Mouse (Mus musculus) left cerebral cortex, postnatal 4 days (tissue): ENCODE measurements around the gene Xrcc3. TPM values are rescaled to one million over a fixed set of nuclear protein-coding genes. Genes with fewer than 3 reads are reported as not detected.

ENCODE experiments used
- DNase-seq: peaks from one replicate; pipeline ENCODE4 v3.0.0-alpha.2; 2022
- intact Hi-C: fragments of 180-260 bp; cut with DNase I; formaldehyde crosslinking; loops from one replicate; pipeline ENCODE4 v1.15.1; 2025
- total RNA-seq, 2 experiments: library from RNA; stranded (reverse); gene quantifications; 2 replicates each; pipeline ENCODE4 v1.2.3; 2021

Gene Xrcc3
- total RNA-seq, 2 experiments from 2014 or later, result 1.5 to 2.2 TPM

DNA sequence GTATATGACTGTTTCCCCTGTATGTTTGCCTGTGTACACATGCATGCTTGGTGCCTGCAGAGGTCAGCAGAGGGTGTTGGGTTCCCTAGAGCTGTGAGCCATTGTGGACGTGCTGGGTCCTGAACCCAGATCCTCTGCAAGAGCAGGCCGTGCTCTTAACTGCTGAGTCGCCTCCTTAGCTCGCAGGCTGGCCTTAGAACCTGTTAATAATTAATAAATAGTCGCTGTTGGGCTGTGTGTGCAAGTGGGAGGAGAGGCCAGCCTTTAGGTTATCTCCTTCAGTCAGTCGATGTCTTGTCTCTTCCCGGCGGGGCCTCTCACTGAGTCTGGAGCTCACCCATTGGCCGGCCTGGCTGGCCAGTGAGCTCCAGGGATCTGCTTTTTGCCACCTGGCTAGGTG is 3.3 kb upstream of the Xrcc3 start:
- intact Hi-C loops, result no loop called here
- DNase-seq, result no peak

DNA sequence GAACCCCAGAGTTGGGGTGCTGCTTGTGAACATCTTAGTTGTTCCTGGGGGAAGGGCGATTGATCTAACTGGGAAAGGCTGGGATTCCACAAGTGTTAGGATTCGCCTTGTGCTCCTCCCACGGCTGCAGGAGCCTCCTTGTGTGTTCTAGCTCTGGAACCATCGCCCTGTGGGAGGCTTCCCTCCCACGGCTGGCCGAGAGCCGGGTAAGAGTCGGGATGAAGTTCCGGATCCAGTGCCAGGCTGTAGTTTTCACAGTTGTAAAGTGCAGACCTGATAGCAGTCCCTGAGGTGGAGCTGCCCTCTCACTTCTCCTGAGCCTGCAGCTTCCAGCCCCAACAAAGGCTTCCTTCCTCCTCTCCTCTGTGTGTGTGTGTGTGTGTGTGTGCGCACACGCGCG is 2.9 kb upstream of the Xrcc3 start:
- intact Hi-C loops, result no loop called here
- no peak for DNase-seq

DNA sequence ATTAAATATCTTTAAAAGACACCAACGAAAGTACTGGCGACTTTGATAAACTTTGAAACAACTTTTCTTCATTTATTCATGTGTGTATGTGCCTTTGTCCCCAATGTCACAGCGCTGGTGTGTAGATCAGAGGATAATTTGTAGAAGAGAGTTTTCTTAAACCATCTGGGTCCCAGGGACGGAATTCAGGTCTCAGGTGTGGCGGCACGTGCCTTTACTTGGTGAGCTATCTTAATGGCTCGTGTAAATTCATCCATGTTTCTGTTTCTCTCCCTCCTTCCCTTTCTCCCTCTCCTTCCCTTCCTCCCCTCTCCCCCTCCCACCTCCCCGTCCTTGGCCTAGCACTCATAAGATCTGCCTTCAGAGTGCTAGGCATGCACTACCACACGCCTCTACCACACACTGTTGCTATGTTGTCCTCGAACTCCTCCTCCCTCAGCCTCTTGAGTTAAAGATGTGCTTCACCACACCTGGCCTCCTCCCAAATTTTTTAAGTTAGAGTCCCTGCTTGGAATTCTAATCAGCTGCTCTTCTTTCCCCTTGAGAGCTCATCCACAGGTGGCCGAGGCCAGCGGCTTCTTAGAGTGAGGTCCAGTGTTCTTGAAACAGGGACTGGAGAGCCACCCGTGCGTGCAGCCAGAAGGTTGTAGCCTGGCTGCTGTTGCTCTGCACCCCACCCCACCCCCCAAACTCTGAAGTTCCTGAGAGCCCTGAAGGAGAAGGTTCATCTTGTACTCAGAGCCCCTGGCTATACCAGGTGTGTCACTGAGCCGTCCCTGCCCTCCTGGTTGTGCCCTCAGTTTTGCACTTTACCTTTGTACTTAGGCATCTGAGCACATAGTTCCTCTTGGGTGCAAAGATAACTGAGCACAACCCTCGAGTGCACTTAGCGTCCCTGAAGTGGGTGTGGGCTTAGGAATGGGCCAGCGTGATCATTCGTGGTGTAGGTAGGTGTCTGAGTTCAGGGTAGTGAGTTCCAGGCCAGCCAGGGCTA is 1.4 kb upstream of the Xrcc3 start:
- intact Hi-C loops, result no loop called here
- no peak for DNase-seq

DNA sequence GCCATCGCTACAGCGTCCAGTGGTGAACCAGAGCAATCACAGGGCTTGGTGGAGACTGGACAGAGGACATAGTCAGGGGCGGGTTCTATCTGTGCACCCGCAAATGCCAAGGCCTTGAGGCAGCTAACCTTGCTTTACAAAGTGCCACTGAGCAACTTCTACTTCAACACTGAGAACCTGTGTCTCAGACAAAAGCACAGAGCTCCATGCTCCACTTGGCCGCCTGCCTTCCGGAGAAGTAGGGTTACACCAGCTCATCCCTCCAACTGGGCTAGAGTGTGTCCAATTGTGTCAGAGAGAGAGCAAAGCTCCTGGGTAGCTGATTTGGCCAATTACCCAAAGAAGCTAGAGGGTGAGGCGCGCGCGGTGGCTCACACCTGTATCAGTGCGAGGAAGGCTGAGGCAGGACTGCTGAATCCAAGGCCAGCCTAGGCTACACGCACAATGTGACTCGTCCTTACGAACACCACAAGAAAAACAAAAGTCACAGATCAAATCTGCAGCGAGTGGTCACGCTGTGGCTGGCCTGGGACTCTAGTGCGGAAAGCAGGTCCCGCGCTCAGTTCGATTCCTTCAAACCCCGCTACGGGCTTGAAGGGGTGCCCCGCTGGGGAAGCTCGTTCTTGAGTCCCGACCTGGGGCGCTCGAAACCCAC is 435 bp downstream of the Xrcc3 start:
- DNase-seq, result no peak
- intact Hi-C loops, result no loop called here

DNA sequence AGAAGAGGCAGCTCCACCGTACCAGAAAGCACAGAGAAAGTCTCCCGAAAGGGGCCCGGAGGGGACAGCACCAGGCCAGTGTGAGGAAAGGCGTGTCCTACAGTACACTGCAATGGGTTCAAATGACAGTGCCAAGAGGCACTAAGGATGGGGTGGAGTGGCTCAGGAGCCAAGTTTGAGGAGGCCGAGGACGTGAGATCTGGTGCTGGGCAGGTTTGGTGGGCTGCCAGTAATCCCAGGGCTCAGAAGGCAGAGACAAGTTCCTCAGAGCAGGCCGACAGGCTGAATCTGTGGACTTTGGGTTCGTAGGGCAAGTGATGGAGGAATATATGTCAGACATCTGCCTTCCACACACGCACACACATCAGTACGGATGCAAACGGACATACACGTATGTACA is 1.1 kb downstream of the Xrcc3 start:
- DNase-seq, result no peak
- intact Hi-C loops, result no loop called here

DNA sequence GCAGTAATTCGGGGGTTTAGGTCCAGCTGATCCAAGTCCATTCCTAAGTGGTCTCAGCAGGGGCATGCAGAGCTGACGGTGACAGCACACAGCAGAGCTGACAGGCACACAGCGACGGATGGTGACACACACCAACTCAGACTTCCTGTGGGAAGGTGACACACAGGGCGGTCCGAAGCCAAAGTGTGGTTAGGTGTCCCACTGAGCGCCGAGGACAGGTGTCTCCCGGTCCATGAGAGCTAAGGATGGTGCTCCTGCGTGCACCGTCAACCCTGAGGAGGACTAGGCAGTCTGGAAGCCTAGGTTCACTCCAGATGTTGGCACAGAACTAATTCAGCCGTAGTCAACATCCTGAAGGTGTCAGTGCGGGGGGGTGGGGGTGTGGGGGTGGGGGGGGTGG is 1.6 kb downstream of the Xrcc3 start:
- no peak for DNase-seq
- intact Hi-C loops, result no loop called here

DNA sequence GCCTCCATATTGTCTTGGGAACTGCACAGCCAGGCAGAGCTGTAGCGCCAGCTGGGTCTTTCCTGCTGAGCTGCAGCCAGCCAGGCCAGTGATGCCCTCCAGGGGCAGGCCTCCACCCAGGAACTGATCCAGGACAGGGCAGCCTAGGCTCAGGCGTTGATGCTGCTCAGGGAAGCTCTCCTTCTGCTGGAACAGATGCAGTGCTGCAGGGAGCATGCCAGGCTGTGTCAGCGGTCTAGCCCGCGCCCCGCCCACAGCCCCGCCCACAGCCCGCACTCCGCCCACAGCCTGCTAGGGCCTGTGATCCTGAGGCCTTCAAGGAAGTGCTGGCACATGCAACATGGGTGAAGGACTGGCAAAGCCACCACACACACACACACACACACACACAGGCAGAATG is 3.9 kb downstream of the Xrcc3 start:
- DNase-seq, result peak; percentile 93
- intact Hi-C loops, result no loop called here

DNA sequence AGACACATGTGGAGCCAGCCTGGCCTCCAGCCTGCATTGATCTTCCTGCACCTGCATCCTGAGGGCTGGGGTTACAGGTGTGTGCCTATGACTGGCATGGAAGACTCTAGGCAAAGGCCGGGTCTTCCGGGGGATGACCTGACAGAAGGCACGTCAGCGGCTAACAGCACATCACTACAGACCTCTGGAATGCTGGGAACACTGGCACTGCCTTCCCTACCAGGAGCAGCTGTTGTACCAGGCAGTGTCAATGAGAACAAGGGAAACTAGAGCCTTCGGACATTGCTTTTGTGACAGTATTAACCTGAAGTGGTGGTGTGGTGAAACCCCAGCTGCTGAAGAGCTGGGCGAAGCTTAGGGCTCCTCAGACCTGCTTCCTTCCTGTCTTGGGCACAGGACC is 4.9 kb downstream of the Xrcc3 start:
- no peak for DNase-seq
- intact Hi-C loops, result no loop called here

DNA sequence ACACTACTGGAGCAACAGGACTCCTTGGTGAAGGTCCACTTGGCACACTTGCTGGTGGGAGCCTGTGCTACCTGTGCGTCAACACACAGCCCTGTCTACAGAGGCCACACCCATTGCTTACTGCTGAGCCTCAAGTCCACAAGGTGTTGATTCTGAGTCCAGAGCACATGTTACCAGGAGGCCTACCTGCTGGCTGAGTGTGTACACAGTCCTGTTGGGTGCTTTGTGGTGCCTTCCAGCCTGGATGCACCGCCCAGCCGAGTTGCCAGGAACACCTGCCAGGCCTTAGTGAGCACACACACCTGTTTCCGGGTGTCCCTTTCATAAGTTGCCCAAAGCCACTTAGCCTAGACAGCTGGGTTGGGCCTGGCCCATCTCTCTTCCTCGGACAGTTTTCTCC is 10.1 kb downstream of the Xrcc3 start:
- intact Hi-C loops, result no loop called here
- no peak for DNase-seq

DNA sequence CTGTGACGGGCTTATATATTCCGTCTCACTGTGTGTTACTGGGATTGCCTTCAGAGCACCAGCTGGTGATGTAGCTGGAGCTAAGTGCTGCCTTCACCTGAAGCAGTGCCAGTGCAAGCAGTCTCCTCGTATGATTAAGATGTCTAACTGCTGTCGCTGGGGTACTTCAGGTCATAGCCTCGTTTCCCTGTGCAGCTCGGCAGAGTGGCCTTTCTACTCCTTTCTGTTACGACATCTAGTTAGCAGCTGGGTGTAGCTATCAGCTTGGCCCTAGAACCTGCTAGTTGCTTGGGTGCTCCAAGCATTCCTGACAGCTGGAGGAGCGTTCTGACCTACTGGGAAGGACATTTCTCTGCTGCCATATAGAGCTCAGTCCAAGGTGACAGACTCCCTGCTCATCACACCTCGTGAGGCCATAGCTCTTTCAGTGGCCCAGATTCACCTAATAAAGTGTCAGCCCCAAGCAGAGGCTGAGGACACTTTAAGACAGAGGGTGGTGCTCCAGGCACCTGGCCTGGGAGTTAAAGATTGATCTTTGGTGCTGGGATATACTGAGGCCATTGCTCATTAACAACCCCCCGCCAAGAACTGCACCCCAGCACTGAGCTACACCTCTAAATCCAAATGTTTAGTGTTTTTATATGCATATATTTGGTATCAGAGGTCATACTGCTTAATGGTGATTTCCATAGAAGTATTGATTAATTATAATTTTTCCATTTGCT is 13.1 kb downstream of the Xrcc3 start:
- DNase-seq, result no peak
- intact Hi-C loops, result no loop called here

DNA sequence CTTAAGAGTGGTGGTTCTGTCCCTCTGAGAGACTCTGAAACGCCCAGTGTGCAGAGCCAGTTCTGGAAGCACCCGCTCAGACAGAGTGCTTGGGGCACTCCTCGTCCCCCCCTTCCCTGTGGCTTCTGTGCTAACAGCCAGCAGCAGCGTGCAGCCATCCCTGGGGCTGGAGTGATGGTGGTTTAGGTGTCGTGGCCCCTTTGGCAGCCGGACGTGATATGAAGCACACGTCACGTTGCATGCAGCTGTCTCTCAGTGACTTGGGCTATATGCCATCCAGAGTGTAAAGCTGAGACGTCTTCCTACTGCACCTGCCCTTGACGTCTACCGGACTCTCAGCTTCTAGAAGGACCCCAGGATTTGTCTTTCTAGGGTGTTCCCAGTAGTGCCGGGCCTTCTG is 15.2 kb downstream of the Xrcc3 start:
- no peak for DNase-seq
- intact Hi-C loops, result no loop called here

DNA sequence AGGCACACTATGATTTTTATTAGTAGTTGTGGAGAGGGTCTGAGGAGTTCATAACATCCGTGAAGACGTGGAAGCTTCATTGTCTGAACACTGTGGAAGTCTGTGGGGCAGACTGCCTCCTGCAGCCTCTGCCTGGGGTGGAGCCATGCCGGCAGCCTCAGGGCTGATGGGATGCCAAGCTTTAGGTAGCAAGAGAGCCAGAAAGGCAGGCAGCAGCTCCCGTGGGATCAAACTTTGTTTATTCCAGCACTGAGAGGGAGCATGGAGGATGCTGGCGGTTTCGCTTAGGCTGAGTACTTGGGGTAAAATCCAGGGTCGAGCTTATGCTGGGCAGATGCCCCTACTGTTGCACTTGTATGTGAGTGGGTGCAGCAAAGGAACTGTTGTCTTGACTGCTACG is 16.4 kb downstream of the Xrcc3 start:
- no peak for DNase-seq
- intact Hi-C loops, result no loop called here

DNA sequence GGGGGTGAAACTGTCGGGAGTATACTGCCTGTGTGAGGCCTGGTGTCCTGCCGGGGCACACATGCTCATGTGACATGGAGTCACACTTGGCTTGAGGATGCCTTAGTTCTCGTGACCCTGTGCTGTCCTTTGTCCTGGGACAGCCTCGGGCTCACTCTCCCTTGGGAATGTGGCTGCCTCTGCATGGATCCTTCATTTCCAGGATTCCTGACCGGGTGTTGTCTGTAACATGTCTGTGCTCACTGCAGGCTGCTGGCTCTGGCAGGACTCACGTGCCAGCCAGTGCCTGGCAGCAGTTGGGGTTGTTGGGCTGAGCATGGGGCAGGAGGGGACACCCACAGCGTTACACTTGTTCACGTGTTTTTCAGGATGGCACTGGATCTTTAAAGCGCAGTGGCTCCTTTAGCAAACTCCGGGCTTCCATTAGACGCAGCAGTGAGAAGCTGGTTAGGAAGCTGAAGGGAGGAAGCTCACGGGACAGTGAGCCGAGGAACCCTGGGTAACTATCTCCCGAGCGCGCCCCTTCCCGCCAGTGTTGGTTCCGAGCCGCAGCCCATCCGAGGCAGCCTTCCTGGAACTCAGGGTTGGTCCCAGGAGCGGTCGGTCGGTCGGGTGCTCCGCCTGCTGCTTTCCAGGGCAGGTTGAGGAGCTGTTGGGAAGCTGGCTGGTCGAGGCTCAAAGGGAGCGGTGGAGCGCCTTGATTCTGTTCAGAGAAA is 18.3 kb downstream of the Xrcc3 start:
- peak; percentile 69 for DNase-seq
- intact Hi-C loops, result no loop called here

DNA sequence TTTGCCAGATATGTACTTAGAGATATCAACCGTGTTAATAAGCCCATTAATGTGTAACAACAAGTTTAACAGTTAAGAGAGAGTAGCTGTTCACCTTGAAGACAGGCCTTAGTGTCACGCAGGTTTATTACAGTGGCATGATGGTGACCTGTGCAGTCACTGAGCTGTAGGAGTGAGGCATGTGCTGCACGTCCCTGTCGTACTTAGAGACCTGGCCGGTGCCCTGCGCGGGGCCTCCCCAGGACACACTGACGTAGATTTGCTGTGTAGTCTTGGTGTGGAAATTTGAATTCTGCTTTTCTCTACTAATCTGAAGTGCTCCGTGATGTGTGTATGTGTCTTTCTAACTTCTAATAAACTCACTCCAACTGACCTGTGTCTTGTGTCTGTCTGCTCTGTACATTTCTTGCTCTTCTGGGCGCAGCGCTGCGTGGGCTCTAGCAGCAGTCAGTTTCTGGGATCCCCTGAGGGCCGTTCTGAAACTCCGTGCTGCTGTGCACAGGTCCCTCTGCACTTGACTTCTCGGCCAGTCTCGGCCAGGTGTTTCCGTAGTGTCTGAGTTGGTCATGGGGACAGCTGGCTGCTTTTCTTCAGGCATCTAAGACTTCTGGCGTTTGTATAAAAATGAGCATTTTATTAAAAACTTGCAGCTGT is 19.0 kb downstream of the Xrcc3 start:
- DNase-seq, result no peak
- intact Hi-C loops, result no loop called here

DNA sequence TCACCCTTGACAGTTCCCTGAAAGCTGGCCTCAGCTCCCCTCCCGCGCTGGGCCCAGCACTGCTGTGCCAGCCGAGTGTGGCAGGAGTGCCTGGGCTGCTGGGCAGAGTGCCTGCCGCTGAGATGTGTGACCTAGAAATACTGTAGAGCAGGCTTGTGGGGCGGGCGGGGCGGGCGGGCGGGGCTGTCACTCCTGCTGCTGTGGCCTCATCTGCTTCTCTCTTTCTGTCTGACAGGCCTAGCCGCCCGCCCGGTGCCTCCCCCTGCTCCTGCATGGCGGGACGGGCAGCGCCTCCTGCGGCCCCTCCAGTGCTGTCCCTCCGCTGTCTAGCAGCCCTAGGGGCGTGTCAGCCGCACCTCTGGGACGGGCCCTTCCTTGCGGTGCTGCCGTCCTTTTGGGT is 19.6 kb downstream of the Xrcc3 start:
- peak; percentile 62 for DNase-seq
- intact Hi-C loops, result no loop called here

DNA sequence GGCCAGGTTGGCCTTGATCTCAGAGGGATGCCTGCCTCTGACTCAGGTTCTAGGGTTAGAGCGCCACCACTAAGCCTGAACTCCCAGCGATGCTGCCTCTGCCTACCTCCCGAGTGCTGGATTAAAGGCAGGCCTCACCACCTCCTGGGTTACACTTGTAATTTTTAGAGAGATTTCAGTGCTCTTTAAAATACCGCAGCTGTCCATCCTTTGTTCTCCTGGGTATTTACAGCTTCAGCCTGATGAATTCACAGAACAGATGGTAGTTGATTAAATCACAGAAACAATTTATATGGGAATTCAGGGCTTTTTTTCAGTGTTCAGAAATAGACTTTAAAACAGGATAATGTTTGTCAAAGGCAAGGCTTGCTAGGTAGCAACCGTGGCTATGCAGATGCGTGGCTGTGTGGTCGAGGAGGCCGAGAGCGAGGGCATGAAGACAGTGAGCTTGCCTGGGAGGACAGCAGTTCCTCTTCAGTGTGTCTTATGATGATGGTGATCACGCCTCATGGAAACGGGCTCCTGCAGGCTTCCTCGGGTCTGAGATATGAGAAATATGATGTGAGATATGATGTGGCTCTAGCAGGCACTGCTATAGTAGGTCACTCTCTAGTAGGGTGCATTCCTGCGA is 22.1 kb downstream of the Xrcc3 start:
- no peak for DNase-seq
- intact Hi-C loops, result no loop called here

DNA sequence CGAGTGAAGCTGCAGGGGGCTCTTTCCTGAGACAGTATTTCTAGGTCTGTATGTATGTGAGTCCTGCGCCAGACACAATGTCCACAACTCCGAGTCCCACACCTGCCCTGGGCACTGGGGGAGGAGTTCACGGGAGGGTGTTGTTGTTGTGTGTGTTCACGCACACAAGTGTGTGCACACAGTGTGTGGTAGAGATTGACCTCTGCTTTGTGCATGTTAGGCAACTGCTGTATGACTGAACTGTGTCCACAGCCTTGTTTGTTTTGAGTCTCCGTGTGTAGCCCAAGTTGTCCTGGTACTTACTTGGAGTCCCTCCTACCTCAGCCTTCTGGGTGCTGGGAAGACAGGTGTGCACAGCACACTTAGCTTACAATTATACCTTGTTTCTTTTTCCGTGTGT is 23.0 kb downstream of the Xrcc3 start:
- DNase-seq, result no peak
- intact Hi-C loops, result no loop called here

DNA sequence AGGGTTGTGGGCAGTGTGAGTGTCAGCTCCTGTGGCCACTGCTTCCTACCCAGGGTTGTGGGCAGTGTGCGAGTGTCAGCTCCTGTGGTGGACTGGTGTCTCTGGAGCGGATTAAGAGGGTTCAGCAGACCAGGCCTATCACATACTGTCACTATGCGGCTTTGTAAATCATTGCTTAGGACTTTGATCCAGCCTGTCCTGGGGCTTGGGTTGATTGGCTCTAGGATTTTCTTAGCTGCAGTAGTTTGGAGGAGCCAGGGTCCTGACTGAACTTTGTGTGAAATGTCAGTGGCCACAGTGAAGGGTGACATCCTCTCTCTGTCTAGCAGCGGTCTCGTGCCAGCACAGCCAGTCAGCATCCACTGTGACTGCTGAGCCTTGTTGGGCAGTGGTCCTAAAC is 23.6 kb downstream of the Xrcc3 start:
- intact Hi-C loops, result no loop called here
- no peak for DNase-seq

DNA sequence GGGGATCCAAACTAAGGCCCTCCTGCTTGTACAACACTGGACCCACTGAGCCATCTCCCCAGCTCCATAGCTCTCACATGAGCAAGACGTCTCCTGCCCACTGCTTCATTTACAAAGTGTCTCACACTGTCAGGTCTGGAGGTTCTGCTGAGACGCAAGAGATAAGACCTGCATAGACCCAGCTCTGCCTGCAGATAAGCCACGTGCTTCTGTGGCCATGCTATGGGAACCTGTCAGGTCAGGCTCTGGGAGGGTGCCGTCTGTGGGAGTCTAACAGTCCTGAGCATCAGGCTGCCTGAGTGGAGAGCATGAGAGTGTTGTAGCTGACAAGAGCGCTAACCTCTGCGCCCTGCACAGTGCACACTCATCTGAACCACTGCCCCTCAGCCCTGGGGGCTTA is 26.7 kb downstream of the Xrcc3 start:
- no peak for DNase-seq
- intact Hi-C loops, result no loop called here

DNA sequence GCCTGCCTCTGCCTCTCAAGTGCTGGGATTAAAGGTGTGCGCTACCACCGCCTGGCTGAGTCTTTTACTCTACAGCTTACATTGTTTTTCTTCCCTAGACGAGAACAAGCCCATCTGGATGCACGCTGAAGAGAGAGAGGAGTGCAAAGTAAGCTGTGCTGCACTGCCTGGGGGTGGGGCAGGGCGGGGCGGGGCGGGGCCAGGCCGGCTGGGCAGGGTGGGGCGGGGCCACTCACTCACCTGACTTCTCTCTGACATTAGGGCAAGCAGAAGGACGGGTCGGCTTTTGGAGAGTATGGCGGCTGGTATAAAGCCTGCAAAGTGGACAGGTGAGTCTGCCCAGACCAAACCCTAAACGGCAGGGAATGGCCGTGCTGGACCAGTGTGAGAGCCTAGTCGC is 28.5 kb downstream of the Xrcc3 start:
- intact Hi-C loops, result no loop called here
- no peak for DNase-seq
